Mouse (Mus musculus) spleen, adult 2 months (tissue): ENCODE measurements around the gene Slc9a9. TPM values are rescaled to one million over a fixed set of nuclear protein-coding genes. Genes with fewer than 3 reads are reported as not detected.

Experiments
- DNase-seq, 2 experiments: peaks; one replicate each; pipeline versions ENCODE4 v3.0.0 to v3.0.0-alpha.2; 2012 to 2021; ENCODE audit warnings: low spot score in 2 of 2, low read depth in 1 of 2
- H3K27ac ChIP-seq: fragments of 200-500 bp; 2 replicates; pipeline ENCODE4 v1.5.1; 2012; ENCODE audit warnings: low read length, inconsistent platforms; ENCODE audit not compliant: insufficient read depth
- H3K27me3 ChIP-seq: fragments of 200-500 bp; 2 replicates; pipeline ENCODE4 v1.6.1; 2012; ENCODE audit warnings: mild to moderate bottlenecking, moderate library complexity, low read length, inconsistent platforms; ENCODE audit not compliant: control insufficient read depth, insufficient read depth
- H3K36me3 ChIP-seq: fragments of 200-500 bp; 2 replicates; pipeline ENCODE4 v1.6.1; 2012; ENCODE audit warnings: mild to moderate bottlenecking, low read length, inconsistent platforms; ENCODE audit not compliant: control insufficient read depth, insufficient read depth
- H3K4me1 ChIP-seq: fragments of 200-500 bp; 2 replicates; pipeline ENCODE4 v1.6.1; 2011; ENCODE audit warnings: inconsistent platforms; ENCODE audit not compliant: control insufficient read depth, insufficient read depth, insufficient read length
- H3K4me3 ChIP-seq: fragments of 200-500 bp; 2 replicates; pipeline ENCODE4 v1.5.1; 2011; ENCODE audit warnings: mild to moderate bottlenecking, inconsistent platforms; ENCODE audit not compliant: insufficient read depth, insufficient read length; ENCODE audit errors: extremely low read depth
- CTCF ChIP-seq: fragments of 200-500 bp; IDR thresholded peaks from 2 replicates; pipeline ENCODE4 v1.5.1; 2011; ENCODE audit warnings: mild to moderate bottlenecking, inconsistent platforms; ENCODE audit not compliant: insufficient read depth, insufficient read length, insufficient replicate concordance; ENCODE audit errors: extremely low read depth
- POLR2A ChIP-seq: fragments of 200-500 bp; IDR thresholded peaks from 2 replicates; pipeline ENCODE4 v1.6.1; 2011; ENCODE audit warnings: low read depth, low read length, inconsistent platforms
- WGBS: fragments of 180-500 bp; shearing (Covaris S2); methylation state at CpG from one replicate; pipeline ENCODE4 v1.1.7; 2018; 5-methylcytosine and 5-hydroxymethylcytosine counted together
- polyA plus RNA-seq: library from polyadenylated mRNA; depleted of rRNA; stranded (reverse); fragments of >200 nt; gene quantifications from 2 replicates; pipeline ENCODE4 v1.2.3, GENCODE M21; 2012

Gene Slc9a9
- polyA plus RNA-seq, 1 experiment: 8.3 TPM

DNA sequence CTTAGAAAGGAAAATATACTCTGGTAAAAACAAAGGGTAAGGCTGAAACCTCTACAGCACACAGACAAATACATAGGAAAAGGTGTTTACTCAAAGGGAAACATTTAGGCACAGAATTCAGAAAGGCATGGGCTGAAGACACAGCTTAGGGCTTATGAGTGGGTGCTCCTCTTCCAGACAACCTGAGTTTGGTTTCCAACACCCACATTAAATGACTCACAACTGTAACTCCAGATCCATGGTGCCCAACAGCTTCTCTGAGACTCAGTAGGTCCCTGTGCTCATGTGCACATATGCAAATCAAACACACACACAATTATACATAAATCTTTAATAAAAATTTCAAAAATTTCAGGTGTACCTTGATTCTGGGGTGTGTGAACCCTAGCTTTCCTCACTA lies 133.4 kb downstream of the Slc9a9 start:
- TF ChIP-seq CTCF: no peak
- TF ChIP-seq POLR2A: no peak
- no peaks in the 10 kb centered on the region for H3K27me3 ChIP-seq
- DNase-seq: no peak

DNA sequence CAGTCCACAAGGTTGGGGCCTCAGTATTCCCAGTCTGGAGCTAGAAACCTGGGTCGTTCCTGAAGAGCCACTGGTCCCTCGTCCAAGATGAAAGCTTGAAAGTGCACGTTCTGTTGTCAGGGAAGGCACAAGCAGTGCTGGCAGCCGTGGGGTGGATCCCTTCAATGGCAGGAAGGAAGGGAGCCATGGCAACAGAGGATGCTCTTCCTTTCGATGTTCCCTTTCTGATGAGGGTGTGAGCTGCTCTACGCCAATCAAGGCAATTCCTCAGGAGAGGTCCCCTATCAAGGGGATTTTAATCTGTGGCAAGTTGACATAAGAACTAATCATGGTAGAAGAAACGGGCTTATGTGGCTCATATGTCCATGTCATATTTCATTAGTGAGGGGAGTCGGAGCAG lies 135.8 kb downstream of the Slc9a9 start:
- WGBS: 69% methylated on average over 8 of the region's 8 CpGs
- H3K27ac ChIP-seq: no peak overlapping the region
- DNase-seq: no peak
- TF ChIP-seq CTCF: no peak
- TF ChIP-seq POLR2A: no peak
- no peak overlapping the region for H3K4me3 ChIP-seq
- no peaks in the 10 kb centered on the region for H3K27me3 ChIP-seq
- H3K36me3 ChIP-seq: no peaks in the 10 kb centered on the region
- H3K4me1 ChIP-seq: no peaks in the 10 kb centered on the region

More for the DNA sequence above, 133.4 kb downstream of the Slc9a9 start:
- H3K36me3 ChIP-seq: no peaks in the 10 kb centered on the region
- H3K4me3 ChIP-seq: no peak overlapping the region
- H3K27ac ChIP-seq: no peak overlapping the region
- H3K4me1 ChIP-seq: no peaks in the 10 kb centered on the region

DNA sequence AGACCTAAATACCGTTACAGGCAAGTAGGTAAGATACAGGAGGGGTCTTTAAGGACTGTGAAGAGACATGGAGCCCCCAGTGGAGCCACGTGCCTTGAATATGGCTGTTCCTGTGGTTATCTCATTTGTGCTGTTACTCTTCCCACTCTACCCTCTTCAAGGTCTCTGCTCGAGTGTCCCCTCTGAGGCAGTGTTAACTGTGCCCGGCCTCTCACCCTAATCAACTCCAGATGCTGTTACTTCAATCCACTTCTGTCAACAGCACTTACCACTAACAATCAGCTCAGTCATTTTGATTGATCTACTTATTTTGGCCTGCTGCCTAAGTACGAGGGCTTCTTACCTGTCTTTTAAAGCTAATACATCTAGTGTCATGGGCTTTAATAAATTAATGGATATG lies 145.8 kb downstream of the Slc9a9 start:
- Histone ChIP-seq H3K4me1 (no peaks in the 10 kb centered on the region), H3K27me3 (no peaks in the 10 kb centered on the region), H3K36me3 (no peaks in the 10 kb centered on the region), H3K27ac (no peak overlapping the region), H3K4me3 (no peak overlapping the region)
- no peak for DNase-seq
- 81% methylated on average over 5 of the region's 5 CpGs for WGBS
- TF ChIP-seq CTCF: no peak
- no peak for TF ChIP-seq POLR2A

DNA sequence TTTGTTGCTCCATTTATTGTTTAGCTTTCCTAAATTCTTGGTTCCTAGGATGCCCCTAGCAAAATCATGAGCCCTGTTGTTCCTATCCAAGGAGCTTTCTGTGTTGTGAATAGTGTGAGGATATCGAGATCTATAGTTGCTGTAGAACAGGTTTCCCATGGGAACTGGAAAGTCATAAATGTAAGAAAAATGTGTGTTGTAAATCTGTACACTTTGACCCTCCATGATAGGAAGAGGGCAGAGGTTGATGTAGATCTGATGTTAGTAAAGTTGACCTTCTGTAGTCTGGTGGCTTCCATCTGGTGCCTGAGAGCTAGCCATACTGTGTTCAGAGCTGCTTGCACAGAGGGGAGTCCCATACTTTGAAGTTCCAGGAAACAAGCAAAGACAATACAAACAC lies 151.6 kb downstream of the Slc9a9 start:
- Histone ChIP-seq H3K36me3 (no peaks in the 10 kb centered on the region), H3K4me3 (no peak overlapping the region), H3K4me1 (no peaks in the 10 kb centered on the region), H3K27me3 (no peaks in the 10 kb centered on the region), H3K27ac (no peak overlapping the region)
- no peak for TF ChIP-seq CTCF
- TF ChIP-seq POLR2A: no peak
- 98% methylated on average over 1 of the region's 1 CpGs for WGBS
- no peak for DNase-seq

DNA sequence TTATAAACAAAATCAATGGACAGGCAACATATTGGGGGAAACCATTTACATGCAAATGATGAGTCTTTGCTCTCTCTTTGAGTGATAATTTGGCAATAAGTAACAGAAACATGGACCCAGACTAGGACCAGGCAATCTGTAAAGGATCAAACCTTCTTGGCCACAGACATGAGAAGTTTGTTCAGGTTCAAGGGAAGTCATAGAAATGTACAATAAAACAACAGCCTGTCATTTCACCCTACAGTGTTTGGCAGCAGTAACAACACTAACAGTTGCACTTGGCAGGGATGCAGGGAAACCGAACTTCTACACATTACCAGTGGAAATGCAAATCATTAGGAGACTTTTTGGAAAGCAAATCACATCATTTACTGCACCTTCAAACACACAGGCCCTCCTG lies 164.1 kb downstream of the Slc9a9 start:
- H3K36me3 ChIP-seq: no peaks in the 10 kb centered on the region
- no peak for TF ChIP-seq CTCF
- TF ChIP-seq POLR2A: no peak
- 88% methylated on average over 1 of the region's 1 CpGs for WGBS
- H3K4me3 ChIP-seq: no peak overlapping the region
- DNase-seq: no peak
- H3K27ac ChIP-seq: no peak overlapping the region
- no peaks in the 10 kb centered on the region for H3K4me1 ChIP-seq
- no peaks in the 10 kb centered on the region for H3K27me3 ChIP-seq

DNA sequence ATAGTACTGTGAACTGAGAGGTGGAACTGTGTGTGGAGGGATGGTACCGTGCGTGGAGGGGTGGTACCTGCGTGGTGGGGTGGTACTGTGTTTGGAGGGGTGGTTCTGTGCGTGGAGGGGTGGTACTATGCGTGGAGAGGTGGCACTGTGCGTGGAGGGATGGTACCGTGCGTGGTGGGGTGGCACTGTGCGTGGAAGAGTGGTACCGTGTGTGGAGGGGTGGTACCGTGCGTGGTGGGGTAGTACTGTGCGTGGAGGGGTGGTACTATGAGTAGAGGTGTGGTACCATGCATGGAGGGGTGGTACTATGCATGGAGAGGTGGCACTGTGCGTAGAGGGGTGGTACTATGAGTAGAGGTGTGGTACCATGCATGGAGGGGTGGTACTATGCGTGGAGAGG lies 167.7 kb downstream of the Slc9a9 start:
- DNase-seq: no peak
- WGBS: 93% methylated on average over 15 of the region's 15 CpGs
- H3K27ac ChIP-seq: no peak overlapping the region
- no peak overlapping the region for H3K4me3 ChIP-seq
- H3K36me3 ChIP-seq: no peaks in the 10 kb centered on the region
- H3K4me1 ChIP-seq: no peaks in the 10 kb centered on the region
- no peaks in the 10 kb centered on the region for H3K27me3 ChIP-seq
- TF ChIP-seq POLR2A (no peak), CTCF (no peak)

DNA sequence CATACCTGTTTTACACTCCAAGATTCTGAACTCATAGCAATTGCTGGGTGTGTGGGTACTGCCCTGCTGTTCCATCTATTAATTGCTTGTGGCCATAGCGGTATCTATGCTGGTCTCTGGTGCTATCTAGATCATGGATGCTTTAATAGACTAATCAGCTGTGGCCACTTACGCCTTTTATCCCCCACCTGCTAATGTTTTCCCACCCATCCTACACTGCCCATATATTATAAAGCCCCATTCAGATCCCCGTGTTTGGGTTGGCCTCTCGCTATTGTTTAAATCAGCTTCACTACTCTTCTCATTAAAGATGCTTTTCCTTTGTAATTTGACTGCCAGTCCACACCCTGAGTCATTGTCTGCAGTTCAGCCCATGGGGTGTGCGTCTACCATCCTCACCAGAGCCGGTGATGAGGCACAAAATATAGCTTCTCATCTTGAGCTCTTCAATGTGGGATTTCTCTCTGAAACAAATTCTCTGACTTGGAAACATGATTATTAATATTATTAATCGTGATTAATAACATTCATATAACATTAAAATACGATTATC lies 168.8 kb downstream of the Slc9a9 start:
- DNase-seq: no peak
- Histone ChIP-seq H3K4me3 (no peak overlapping the region), H3K4me1 (no peaks in the 10 kb centered on the region), H3K36me3 (no peaks in the 10 kb centered on the region), H3K27me3 (no peaks in the 10 kb centered on the region), H3K27ac (no peak overlapping the region)
- WGBS: 93% methylated on average over 8 of the region's 8 CpGs
- TF ChIP-seq CTCF (no peak), POLR2A (no peak)
